Mouse (Mus musculus): ENCODE results near the gene Sox12.

DNA sequence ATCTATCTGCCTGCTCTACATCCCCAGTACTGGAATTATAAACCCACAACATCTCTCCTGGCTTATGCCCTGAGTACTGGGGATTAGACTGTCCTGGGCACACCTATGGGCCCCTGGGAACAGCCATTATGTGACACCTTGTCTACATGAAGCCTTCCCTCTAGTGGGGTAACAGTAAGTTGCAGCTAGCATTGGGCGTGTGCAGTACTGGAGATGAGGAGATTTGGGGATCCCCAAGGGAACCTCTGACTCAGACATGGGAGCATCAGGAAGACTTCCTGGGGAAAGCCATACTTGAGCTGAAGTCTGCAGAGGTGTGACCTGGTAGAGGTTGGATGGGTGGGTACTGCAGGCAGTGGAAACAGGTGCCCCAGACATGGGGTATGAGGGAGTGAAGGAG is 41.1 kb upstream of the Sox12 start:
- TF ChIP-seq CTCF (IDR thresholded peaks at IDR 0.05; ENCODE audit: borderline replicate concordance, extremely low read depth, insufficient read depth, insufficient read length) (peak; percentile 16; the same call in 1 of the 2 replicates), POLR2A (IDR thresholded peaks at IDR 0.05; ENCODE audit: borderline replicate concordance, extremely low read depth, insufficient read depth, insufficient read length, poor library complexity, severe bottlenecking) (no peak)

All from brain, embryonic 14.5 days (tissue).